Mouse (Mus musculus) lung, adult 2 months (tissue): ENCODE results near the gene Pgf. TPM values are rescaled to one million over a fixed set of nuclear protein-coding genes. Genes with fewer than 3 reads are reported as not detected.

Experiments
- DNase-seq: peaks from one replicate; pipeline ENCODE4 v3.0.0; 2022
- H3K4me1 ChIP-seq: fragments of 200-500 bp; 2 replicates; pipeline ENCODE4 v1.6.1; 2011; ENCODE audit warnings: low read length; ENCODE audit not compliant: control insufficient read depth, insufficient read depth
- H3K4me3 ChIP-seq: fragments of 200-500 bp; replicated peaks from 2 replicates; pipeline ENCODE3; 2011; ENCODE audit warnings: low read depth, mild to moderate bottlenecking, control low read depth, low read length; ENCODE audit errors: extremely low read depth
- CTCF ChIP-seq: fragments of 200-500 bp; IDR thresholded peaks from 2 replicates; pipeline ENCODE4 v1.5.1; 2011; ENCODE audit warnings: mild to moderate bottlenecking, low read length, control low read depth; ENCODE audit not compliant: insufficient read depth
- POLR2A ChIP-seq: fragments of 200-500 bp; IDR thresholded peaks from 2 replicates; pipeline ENCODE4 v1.6.1; 2011; ENCODE audit warnings: low read depth, mild to moderate bottlenecking, control low read depth, low read length, borderline replicate concordance; ENCODE audit errors: extremely low read depth
- WGBS: fragments of 180-500 bp; shearing (Covaris S2); methylation state at CpG from one replicate; pipeline ENCODE4 v1.1.7; 2018; 5-methylcytosine and 5-hydroxymethylcytosine counted together
- polyA plus RNA-seq: library from polyadenylated mRNA; depleted of rRNA; stranded (reverse); fragments of >200 nt; gene quantifications from 2 replicates; pipeline ENCODE4 v1.2.3, GENCODE M21; 2012; rRNA removed

Gene Pgf
- polyA plus RNA-seq, 1 experiment, result 3.6 TPM

DNA sequence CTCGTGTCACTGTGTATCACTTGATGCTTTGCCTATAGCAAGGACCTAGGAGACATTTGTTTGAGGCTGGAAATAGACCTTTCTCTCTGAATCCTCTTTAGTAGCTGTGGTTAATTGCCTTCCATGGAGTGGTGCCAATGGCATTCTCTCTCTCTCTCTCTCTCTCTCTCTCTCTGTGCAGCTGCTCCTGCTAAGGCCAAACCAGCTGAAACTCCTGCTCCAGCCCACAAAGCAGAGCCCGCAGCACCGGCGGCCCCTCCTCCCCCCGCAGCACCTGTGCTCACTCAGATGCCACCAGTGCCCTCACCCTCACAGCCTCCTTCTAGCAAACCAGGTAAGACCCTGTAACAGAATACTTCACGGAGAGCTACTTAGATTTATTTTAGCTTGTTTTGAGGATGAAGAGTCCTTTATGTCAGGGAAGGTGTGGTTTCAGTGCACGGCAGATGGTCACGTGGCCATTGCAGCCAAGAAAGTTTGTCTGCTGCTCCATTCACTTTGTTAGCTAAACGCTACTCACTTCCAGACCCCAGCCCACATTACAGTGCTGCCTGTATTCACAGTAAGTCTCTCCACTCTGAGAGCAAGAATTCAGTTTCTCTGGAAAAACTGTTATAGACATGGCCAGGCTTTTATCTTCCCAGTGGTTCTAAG lies 55.7 kb downstream of the Pgf start:
- no peaks in the 10 kb centered on the region for H3K4me1 ChIP-seq
- 89% methylated on average over 9 of the region's 9 CpGs for WGBS
- no peak for TF ChIP-seq CTCF
- TF ChIP-seq POLR2A, result no peak
- DNase-seq, result no peak
- no peak overlapping the region for H3K4me3 ChIP-seq

Other genes with a start within 250 kb of the Pgf start
- gene Fcf1, start 206.9 kb downstream of the Pgf start, polyA plus RNA-seq, result 18.4 and 34.0 TPM in 2 replicates
- gene Arel1, start 206.9 kb downstream of the Pgf start, polyA plus RNA-seq, result 22.9 and 26.9 TPM in 2 replicates
- 12.4 and 16.2 TPM in 2 replicates for gene Ylpm1, start 181.5 kb downstream of the Pgf start, polyA plus RNA-seq
- 2.6 and 2.8 TPM in 2 replicates for gene Prox2, start 67.0 kb downstream of the Pgf start, polyA plus RNA-seq
- gene Dlst, start 67.0 kb downstream of the Pgf start, polyA plus RNA-seq, result 62.8 and 88.7 TPM in 2 replicates
- 1.1 and 1.4 TPM in 2 replicates for gene Rps6kl1, start 26.5 kb downstream of the Pgf start, polyA plus RNA-seq
- 92.1 and 92.6 TPM in 2 replicates for gene Eif2b2, start 41.7 kb upstream of the Pgf start, polyA plus RNA-seq
- gene Mlh3, start 92.8 kb upstream of the Pgf start, polyA plus RNA-seq, result 3.7 and 5.5 TPM in 2 replicates
- gene Acyp1, start 110.6 kb upstream of the Pgf start, polyA plus RNA-seq, result 6.3 and 8.7 TPM in 2 replicates
- gene Zc2hc1c, start 110.8 kb upstream of the Pgf start, polyA plus RNA-seq, result 1.5 and 1.7 TPM in 2 replicates
- gene Nek9, start 161.6 kb upstream of the Pgf start, polyA plus RNA-seq, result 32.7 and 39.7 TPM in 2 replicates
- 227 and 239 TPM in 2 replicates for gene Tmed10, start 197.1 kb upstream of the Pgf start, polyA plus RNA-seq